Mouse (Mus musculus): Measurements from ENCODE around the gene Afg1l.

Afg1l gene

GRCm38 (mm10) chr10:42347986-42348385 lies 130.4 kb downstream of the Afg1l start:
- no peak for DNase-seq

- DNase-seq = no peak
Observed at GRCm38 (mm10) chr10:42347127-42347526, 131.2 kb downstream of the Afg1l start.

GRCm38 (mm10) chr10:42346179-42346877 lies 132.0 kb downstream of the Afg1l start:
- DNase-seq = no peak

GRCm38 (mm10) chr10:42342714-42343113 lies 135.7 kb downstream of the Afg1l start:
- DNase-seq = no peak

GRCm38 (mm10) chr10:42341815-42342457 lies 136.4 kb downstream of the Afg1l start:
- no peak for DNase-seq

- no peak for DNase-seq
Observed at GRCm38 (mm10) chr10:42340426-42340793, 138.0 kb downstream of the Afg1l start.

GRCm38 (mm10) chr10:42339773-42340425 lies 138.5 kb downstream of the Afg1l start:
- DNase-seq = no peak

- no peak for DNase-seq
Observed at GRCm38 (mm10) chr10:42338456-42338855, 139.9 kb downstream of the Afg1l start.

GRCm38 (mm10) chr10:42327576-42327975 lies 150.8 kb downstream of the Afg1l start:
- DNase-seq = peak; percentile 41

GRCm38 (mm10) chr10:42325305-42325704 lies 153.1 kb downstream of the Afg1l start:
- no peak for DNase-seq

GRCm38 (mm10) chr10:42323978-42324377 lies 154.4 kb downstream of the Afg1l start:
- no peak for DNase-seq

- no peak for DNase-seq
Observed at GRCm38 (mm10) chr10:42313222-42313786, 165.1 kb downstream of the Afg1l start.

- DNase-seq = no peak
Observed at GRCm38 (mm10) chr10:42312557-42312956, 165.8 kb downstream of the Afg1l start.

GRCm38 (mm10) chr10:42308687-42308987 lies 169.7 kb downstream of the Afg1l start:
- no peak for DNase-seq

- peak; percentile 87 for DNase-seq
Observed at GRCm38 (mm10) chr10:42307980-42308686, 170.2 kb downstream of the Afg1l start.

- DNase-seq = no peak
Observed at GRCm38 (mm10) chr10:42306422-42306821, 171.9 kb downstream of the Afg1l start.

- DNase-seq = no peak
Observed at GRCm38 (mm10) chr10:42300805-42301204, 177.6 kb downstream of the Afg1l start.

- no peak for DNase-seq
Observed at GRCm38 (mm10) chr10:42299967-42300366, 178.4 kb downstream of the Afg1l start.

GRCm38 (mm10) chr10:42299426-42299825 lies 178.9 kb downstream of the Afg1l start:
- DNase-seq = no peak

GRCm38 (mm10) chr10:42297954-42298353 lies 180.4 kb downstream of the Afg1l start:
- no peak for DNase-seq

- no peak for DNase-seq
Observed at GRCm38 (mm10) chr10:42297109-42297508, 181.3 kb downstream of the Afg1l start.

- DNase-seq = no peak
Observed at GRCm38 (mm10) chr10:42296559-42296958, 181.8 kb downstream of the Afg1l start.

GRCm38 (mm10) chr10:42295028-42295427 lies 183.3 kb downstream of the Afg1l start:
- DNase-seq = peak; percentile 55
